Mouse (Mus musculus): Measurements from ENCODE around the gene Trio. TPM values are rescaled to one million over a fixed set of nuclear protein-coding genes. Genes with fewer than 3 reads are reported as not detected.

Trio gene
- polyA plus RNA-seq, 1 experiment, result 12.0 TPM

GRCm38 (mm10) chr15:27933270-27933669 lies 92.4 kb downstream of the Trio start:
- DNase-seq (ENCODE audit: low read depth, low spot score), result no peak
- 98% methylated on average over 1 of the region's 1 CpGs for WGBS

GRCm38 (mm10) chr15:27931891-27932290 lies 93.8 kb downstream of the Trio start:
- DNase-seq (ENCODE audit: low read depth, low spot score), result no peak
- WGBS, result 53% methylated on average over 12 of the region's 12 CpGs

- WGBS, result 63% methylated on average over 14 of the region's 14 CpGs
- no peak for DNase-seq (ENCODE audit: low read depth, low spot score)
These were observed 94.2 kb downstream of the Trio start for GRCm38 (mm10) chr15:27931459-27931858.

GRCm38 (mm10) chr15:27927614-27928013 lies 98.0 kb downstream of the Trio start:
- WGBS, result 76% methylated on average over 6 of the region's 6 CpGs

GRCm38 (mm10) chr15:27926941-27927340 lies 98.7 kb downstream of the Trio start:
- 32% methylated on average over 18 of the region's 18 CpGs for WGBS
- no peak for DNase-seq (ENCODE audit: low read depth, low spot score)

More at GRCm38 (mm10) chr15:27927614-27928013, 98.0 kb downstream of the Trio start:
- no peak for DNase-seq (ENCODE audit: low read depth, low spot score)

GRCm38 (mm10) chr15:27926450-27926849 lies 99.2 kb downstream of the Trio start:
- 68% methylated on average over 7 of the region's 7 CpGs for WGBS
- DNase-seq (ENCODE audit: low read depth, low spot score), result no peak

GRCm38 (mm10) chr15:27925865-27926264 lies 99.8 kb downstream of the Trio start:
- DNase-seq (ENCODE audit: low read depth, low spot score), result no peak
- WGBS, result 66% methylated on average over 8 of the region's 8 CpGs

GRCm38 (mm10) chr15:27925004-27925635 lies 100.5 kb downstream of the Trio start:
- DNase-seq (ENCODE audit: low read depth, low spot score), result no peak
- WGBS, result 62% methylated on average over 15 of the region's 15 CpGs

- WGBS, result 15% methylated on average over 5 of the region's 5 CpGs
- DNase-seq (ENCODE audit: low read depth, low spot score), result no peak
These were observed 101.7 kb downstream of the Trio start for GRCm38 (mm10) chr15:27923987-27924341.

GRCm38 (mm10) chr15:27923280-27923986 lies 102.2 kb downstream of the Trio start:
- WGBS, result 9% methylated on average over 21 of the region's 21 CpGs
- DNase-seq (ENCODE audit: low read depth, low spot score), result no peak

- no peak for DNase-seq (ENCODE audit: low read depth, low spot score)
- 61% methylated on average over 3 of the region's 3 CpGs for WGBS
These were observed 104.9 kb downstream of the Trio start for GRCm38 (mm10) chr15:27920751-27921150.

GRCm38 (mm10) chr15:27919540-27919939 lies 106.1 kb downstream of the Trio start:
- WGBS, result 9% methylated on average over 5 of the region's 5 CpGs
- DNase-seq (ENCODE audit: low read depth, low spot score), result no peak

- 64% methylated on average over 9 of the region's 9 CpGs for WGBS
- no peak for DNase-seq (ENCODE audit: low read depth, low spot score)
These were observed 106.8 kb downstream of the Trio start for GRCm38 (mm10) chr15:27918798-27919197.

- 70% methylated on average over 4 of the region's 4 CpGs for WGBS
These were observed 109.4 kb downstream of the Trio start for GRCm38 (mm10) chr15:27916204-27916603.

GRCm38 (mm10) chr15:27913013-27913412 lies 112.6 kb downstream of the Trio start:
- WGBS, result 65% methylated on average over 3 of the region's 3 CpGs
- no peak for DNase-seq (ENCODE audit: low read depth, low spot score)

More at GRCm38 (mm10) chr15:27916204-27916603, 109.4 kb downstream of the Trio start:
- DNase-seq (ENCODE audit: low read depth, low spot score), result no peak

GRCm38 (mm10) chr15:27911196-27911595 lies 114.5 kb downstream of the Trio start:
- 92% methylated on average over 9 of the region's 9 CpGs for WGBS
- DNase-seq (ENCODE audit: low read depth, low spot score), result no peak

GRCm38 (mm10) chr15:27910179-27910578 lies 115.5 kb downstream of the Trio start:
- 39% methylated on average over 7 of the region's 7 CpGs for WGBS
- no peak for DNase-seq (ENCODE audit: low read depth, low spot score)

- no peak for DNase-seq (ENCODE audit: low read depth, low spot score)
- WGBS, result 80% methylated on average over 5 of the region's 5 CpGs
These were observed 118.0 kb downstream of the Trio start for GRCm38 (mm10) chr15:27907649-27908048.

GRCm38 (mm10) chr15:27906409-27906808 lies 119.2 kb downstream of the Trio start:
- no peak for DNase-seq (ENCODE audit: low read depth, low spot score)
- 77% methylated on average over 4 of the region's 4 CpGs for WGBS

GRCm38 (mm10) chr15:27905341-27905740 lies 120.3 kb downstream of the Trio start:
- 73% methylated on average over 6 of the region's 6 CpGs for whole genome bisulfite sequencing
- no peak for DNase-seq (ENCODE audit: low read depth, low spot score)

GRCm38 (mm10) chr15:27904346-27905005 lies 121.2 kb downstream of the Trio start:
- WGBS, result 76% methylated on average over 16 of the region's 16 CpGs

More at GRCm38 (mm10) chr15:27904346-27905005, 121.2 kb downstream of the Trio start:
- DNase-seq (ENCODE audit: low read depth, low spot score), result no peak

All from large intestine, adult 2 months (tissue).